In the genomic region with DNA sequence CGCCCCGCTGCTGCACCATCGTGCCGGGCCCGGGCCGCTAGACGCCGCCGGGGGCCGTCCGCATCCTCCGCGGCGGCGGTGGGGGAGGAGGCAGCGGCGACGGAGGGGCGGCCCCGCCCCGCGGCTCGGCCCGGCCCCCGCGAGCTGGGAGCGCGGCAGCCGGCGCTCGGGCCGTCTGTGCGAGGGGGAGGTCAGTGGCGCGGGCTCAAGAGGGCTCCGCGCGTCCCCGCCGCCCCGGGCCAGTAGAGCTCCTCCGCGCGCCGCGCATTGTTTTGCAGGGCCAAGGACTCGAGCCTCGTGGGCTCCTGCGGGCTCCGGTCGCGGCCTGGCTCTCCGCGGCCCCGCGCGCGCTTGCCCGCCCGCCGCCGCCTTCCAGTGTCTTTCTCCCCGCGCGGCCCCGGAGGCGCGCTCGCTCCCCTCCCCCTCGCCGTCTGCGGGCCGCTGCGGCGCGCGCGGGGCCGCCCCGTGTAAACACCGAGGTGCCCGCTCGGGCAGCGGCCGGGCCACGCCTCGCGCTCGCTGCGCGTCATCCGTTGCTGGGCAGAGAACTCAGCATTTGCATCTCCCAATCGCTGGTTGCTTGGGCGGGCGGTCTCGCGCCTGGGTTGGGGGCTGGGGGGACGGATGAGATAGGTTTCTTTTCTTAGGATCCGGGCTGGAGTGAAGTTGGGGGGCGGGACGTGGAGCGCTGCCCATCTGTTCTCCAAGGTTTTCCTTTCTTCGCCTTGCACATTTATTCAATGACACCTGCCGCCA, we compare ENCODE assay signal across 8 mouse cellular contexts. TPM values are rescaled to one million over a fixed set of nuclear protein-coding genes. Genes with fewer than 3 reads are reported as not detected.
A peak's percentile ranks its signal among the peaks of the same experiment; 100 is the strongest.
DNase-seq lines count a peak whose midpoint lies in the region; ATAC-seq and TF ChIP-seq lines count a peak whose summit lies in the region.

A gene (minus strand): TSS at position 384 of the 756 bp plus-strand sequence.

- WGBS in forebrain, embryonic 16.5 days = 0% methylated on average over 69 of the region's 104 CpGs
- 0% methylated on average over 30 of the region's 104 CpGs for WGBS in neural tube, embryonic 14.5 days

- intact Hi-C loops in heart, postnatal 25 days (cut with DNase I) = loop anchor here (2.0 kb wide), 1 partner anchor 17 kb away; a partner anchor contains a TSS

- H3K27ac ChIP-seq in ES-E14 (ENCODE audit: insufficient read depth, low read depth, low read length, poor library complexity, severe bottlenecking) = peak within 1 kb of the TSS; percentile 80
- peak within 1 kb of the TSS; percentile 100 for H3K27ac ChIP-seq in forebrain, embryonic 16.5 days (ENCODE audit: low read length)
- H3K27ac ChIP-seq in neural tube, embryonic 14.5 days (ENCODE audit: low read depth, low read length) = peak within 1 kb of the TSS; percentile 99
- peak within 1 kb of the TSS; percentile 93 for H3K27ac ChIP-seq in testis, adult 2 months (ENCODE audit: control insufficient read depth, insufficient read depth, low read depth, low read length)

- in situ Hi-C loops in ES-E14 (cut with MboI; ENCODE audit: low sequenced_read_pairs in 2 of 2, unreplicated experiment in 2 of 2) = no loop called here

- no peaks in the 10 kb centered on the region for H3K27me3 ChIP-seq in forebrain, embryonic 16.5 days (replicated peaks; ENCODE audit: control insufficient read depth, insufficient read depth, low read length)
- H3K27me3 ChIP-seq in neural tube, embryonic 14.5 days (ENCODE audit: control insufficient read depth, insufficient read depth, low read length) = no peaks in the 10 kb centered on the region
- no peaks in the 10 kb centered on the region for H3K27me3 ChIP-seq in testis, adult 2 months (ENCODE audit: control insufficient read depth, insufficient read depth, low read length)

- H3K4me1 ChIP-seq in ES-E14 (ENCODE audit: control insufficient read depth in 2 of 2, insufficient read depth in 2 of 2, low read length in 2 of 2, poor library complexity in 1 of 2) = peaks cover 4 to 7% of the 10 kb centered on the region in 2 experiments
- H3K4me1 ChIP-seq in forebrain, embryonic 16.5 days (replicated peaks; ENCODE audit: control insufficient read depth, insufficient read depth, low read length) = peaks cover 34% of the 10 kb centered on the region
- peaks cover 35% of the 10 kb centered on the region for H3K4me1 ChIP-seq in neural tube, embryonic 14.5 days (ENCODE audit: control insufficient read depth, insufficient read depth, low read length)
- H3K4me1 ChIP-seq in testis, adult 2 months (ENCODE audit: control insufficient read depth, insufficient read depth, low read length) = peaks cover 34% of the 10 kb centered on the region

- H3K9ac ChIP-seq in ES-E14 (ENCODE audit: insufficient read depth, low read depth, low read length, poor library complexity, severe bottlenecking) = peak within 1 kb of the TSS; percentile 86
- peak within 1 kb of the TSS; percentile 97 for H3K9ac ChIP-seq in forebrain, embryonic 16.5 days (replicated peaks; ENCODE audit: low read depth, low read length)
- H3K9ac ChIP-seq in neural tube, embryonic 14.5 days (replicated peaks; ENCODE audit: low read depth, low read length) = peak within 1 kb of the TSS; percentile 97

- peaks cover 7% of the 10 kb centered on the region; the same call in 1 of the 2 replicates for H3K36me3 ChIP-seq in ES-E14 (ENCODE audit: control insufficient read depth, insufficient read depth, low read length, poor library complexity, severe bottlenecking)
- H3K36me3 ChIP-seq in forebrain, embryonic 16.5 days (ENCODE audit: control insufficient read depth, insufficient read depth) = no peaks in the 10 kb centered on the region
- no peaks in the 10 kb centered on the region for H3K36me3 ChIP-seq in neural tube, embryonic 14.5 days (ENCODE audit: control insufficient read depth, insufficient read depth, low read length)
- H3K36me3 ChIP-seq in testis, adult 2 months (ENCODE audit: control insufficient read depth, insufficient read depth, low read length) = no peaks in the 10 kb centered on the region

- TF ChIP-seq POLR2A in testis, adult 2 months (IDR thresholded peaks at IDR 0.05; ENCODE audit: control insufficient read depth, low read depth, low read length) = peak; percentile 12; the same call in 1 of the 2 replicates

- H3K4me2 ChIP-seq in forebrain, embryonic 16.5 days (ENCODE audit: low read length) = peak within 1 kb of the TSS; percentile 83
- H3K4me2 ChIP-seq in neural tube, embryonic 14.5 days (ENCODE audit: low read depth, low read length) = peak within 1 kb of the TSS; percentile 90

- peak; percentile 85 for DNase-seq in ES-E14 (ENCODE audit: low read depth, low spot score)
- peak; percentile 94 for DNase-seq in cerebellum, adult 11-12 months
- DNase-seq in heart, postnatal 25 days (ENCODE audit: low spot score) = peak; percentile 85
- DNase-seq in layer of hippocampus, adult 11-12 months (ENCODE audit: low spot score) = peak; percentile 97
- DNase-seq in lung, adult 18-20 months = peak; percentile 95 to 96

- no peak for TF ChIP-seq CTCF in testis, adult 2 months (IDR thresholded peaks at IDR 0.05; ENCODE audit: control insufficient read depth, insufficient read depth, insufficient replicate concordance, low read depth, low read length)

- no peaks in the 10 kb centered on the region for H3K9me3 ChIP-seq in ES-E14 (ENCODE audit: control insufficient read depth, insufficient read depth, low read depth, low read length)
- no peaks in the 10 kb centered on the region for H3K9me3 ChIP-seq in forebrain, embryonic 16.5 days (ENCODE audit: control insufficient read depth, low read length)
- no peaks in the 10 kb centered on the region for H3K9me3 ChIP-seq in neural tube, embryonic 14.5 days (ENCODE audit: control insufficient read depth, low read length)

- peak; percentile 73 for ATAC-seq in forebrain, embryonic 16.5 days
- ATAC-seq in neural tube, embryonic 14.5 days (ENCODE audit: low read depth) = peak; percentile 78

- H3K4me3 ChIP-seq in ES-E14 (ENCODE audit: insufficient read depth in 1 of 2, low read depth in 1 of 2, low read length in 2 of 2, poor library complexity in 1 of 2, severe bottlenecking in 1 of 2) = peak within 1 kb of the TSS; percentile 86 to 99
- peak within 1 kb of the TSS; percentile 84 for H3K4me3 ChIP-seq in forebrain, embryonic 16.5 days (replicated peaks; ENCODE audit: low read length)
- H3K4me3 ChIP-seq in neural tube, embryonic 14.5 days (ENCODE audit: low read depth, low read length) = peak within 1 kb of the TSS; percentile 88
- H3K4me3 ChIP-seq in testis, adult 2 months (ENCODE audit: control insufficient read depth, low read depth, low read length) = peak within 1 kb of the TSS; percentile 91

TF ChIP-seq in ES-E14, 5 proteins besides CTCF, POLR2A, EP300 and RAD21:
- TF ChIP-seq ZNF384 (IDR thresholded peaks at IDR 0.05; ENCODE audit: low read depth, low read length) = no peak
- no peak for TF ChIP-seq MAFK (IDR thresholded peaks at IDR 0.05; ENCODE audit: insufficient read depth, low read depth, low read length)
- peak; percentile 85 for TF ChIP-seq CHD2 (IDR thresholded peaks at IDR 0.05; ENCODE audit: low read depth, low read length)
- TF ChIP-seq HCFC1 (IDR thresholded peaks at IDR 0.05; ENCODE audit: borderline replicate concordance, insufficient read depth, low read length) = peak; percentile 35; the same call in 1 of the 2 replicates
- TF ChIP-seq ZC3H11A (IDR thresholded peaks at IDR 0.05; ENCODE audit: borderline replicate concordance, low read depth, low read length) = no peak

RNA-seq across cellular contexts. Expression of the gene that starts here (rescaled TPM):
- 7.4 and 9.1 TPM in 2 replicates for total RNA-seq in ES-E14 (2012; rRNA removed)
- 15.8 and 16.8 TPM in 2 replicates for polyA plus RNA-seq in forebrain, embryonic 16.5 days (2015; fragmentation: Nextera tagmentation; extraction: Ambion mirVana)
- 1 to 10 TPM; 9.5 to 9.7 TPM for total RNA-seq in heart, postnatal 25 days (2021)
- polyA plus RNA-seq in neural tube, embryonic 14.5 days (2014; fragmentation: Nextera tagmentation; extraction: Ambion mirVana) = 19.2 and 19.7 TPM in 2 replicates
- 5.9 and 6.2 TPM in 2 replicates for polyA plus RNA-seq in testis, adult 2 months (2012; rRNA removed)

Comparison
In these comparisons a context has a peak if more than half of its experiments do, and no peak if none do; other contexts are left out.
1. Peak in every context shown above with its lines: DNase-seq, ATAC-seq, H3K4me3 ChIP-seq and H3K27ac ChIP-seq.